Mouse (Mus musculus): ENCODE results near the gene AU018091.
"Not testable (repeated sequence)": the region's sequence is repeated elsewhere in the genome, so short reads cannot be mapped to it uniquely, and the experiment has no call there.

AU018091 gene

GRCm38 (mm10) chr7:3166270-3166669, 2.7 kb downstream of the AU018091 start:
- no peak for DNase-seq (ENCODE audit: low read depth)

GRCm38 (mm10) chr7:3164991-3165390, 4.0 kb downstream of the AU018091 start:
- no peak for DNase-seq (ENCODE audit: low read depth)

- DNase-seq (ENCODE audit: low read depth) = no peak
Observed at GRCm38 (mm10) chr7:3164381-3164780, 4.6 kb downstream of the AU018091 start.

GRCm38 (mm10) chr7:3150376-3150775, 18.6 kb downstream of the AU018091 start:
- no peak for DNase-seq (ENCODE audit: low read depth)

GRCm38 (mm10) chr7:3146072-3146471, 22.9 kb downstream of the AU018091 start:
- no peak for DNase-seq (ENCODE audit: low read depth)

DNA sequence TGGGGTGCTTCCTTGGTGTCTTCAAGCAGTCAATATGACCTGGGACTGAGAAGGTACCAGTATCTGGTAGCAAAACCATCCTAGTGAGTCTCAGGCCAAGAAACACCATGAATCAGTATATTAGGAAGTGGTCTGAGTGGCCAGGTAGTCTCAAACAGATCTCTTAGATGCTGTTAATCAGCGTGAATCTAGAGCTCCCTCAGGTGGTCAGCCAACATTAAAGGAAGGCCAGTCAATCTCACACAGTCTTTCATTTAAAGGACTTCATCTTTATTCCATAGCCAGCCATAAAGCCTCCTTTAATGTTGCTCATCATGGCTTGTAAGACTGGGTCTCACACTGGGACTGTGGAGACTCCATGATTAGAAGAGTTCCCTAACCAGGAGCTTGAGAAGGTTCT, 25.7 kb downstream of the AU018091 start:
- peak; percentile 16 for DNase-seq (ENCODE audit: low read depth)

- DNase-seq (ENCODE audit: low read depth) = peak; percentile 3
Observed at GRCm38 (mm10) chr7:3135606-3136005, 33.4 kb downstream of the AU018091 start.

- no peak for DNase-seq (ENCODE audit: low read depth)
Observed at GRCm38 (mm10) chr7:3134654-3135053, 34.3 kb downstream of the AU018091 start.

- DNase-seq (ENCODE audit: low read depth) = no peak
Observed at GRCm38 (mm10) chr7:3130342-3130741, 38.7 kb downstream of the AU018091 start.

- not testable (repeated sequence) for DNase-seq (ENCODE audit: low read depth)
Observed at GRCm38 (mm10) chr7:3128564-3128963, 40.4 kb downstream of the AU018091 start.

DNA sequence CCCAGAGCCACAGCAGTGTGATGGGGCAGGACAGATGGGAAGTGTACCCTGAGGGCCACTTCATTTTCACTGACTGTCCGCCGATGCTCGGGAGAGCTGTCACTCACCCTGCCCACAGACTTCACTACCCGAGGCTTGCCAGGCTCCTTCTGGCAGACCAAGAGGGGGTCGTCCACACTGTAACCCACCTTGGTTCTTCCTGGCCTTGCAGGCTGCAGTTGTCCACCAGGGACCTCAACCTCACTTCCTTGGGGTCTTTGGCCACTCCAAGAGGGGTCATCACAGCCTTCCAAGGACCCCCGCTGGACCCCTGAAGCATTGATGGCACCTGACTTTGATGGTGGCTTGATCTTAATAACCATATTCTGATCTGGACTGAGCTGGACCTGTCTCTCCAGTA, 57.8 kb downstream of the AU018091 start:
- DNase-seq (ENCODE audit: low read depth) = not testable (repeated sequence)

DNA sequence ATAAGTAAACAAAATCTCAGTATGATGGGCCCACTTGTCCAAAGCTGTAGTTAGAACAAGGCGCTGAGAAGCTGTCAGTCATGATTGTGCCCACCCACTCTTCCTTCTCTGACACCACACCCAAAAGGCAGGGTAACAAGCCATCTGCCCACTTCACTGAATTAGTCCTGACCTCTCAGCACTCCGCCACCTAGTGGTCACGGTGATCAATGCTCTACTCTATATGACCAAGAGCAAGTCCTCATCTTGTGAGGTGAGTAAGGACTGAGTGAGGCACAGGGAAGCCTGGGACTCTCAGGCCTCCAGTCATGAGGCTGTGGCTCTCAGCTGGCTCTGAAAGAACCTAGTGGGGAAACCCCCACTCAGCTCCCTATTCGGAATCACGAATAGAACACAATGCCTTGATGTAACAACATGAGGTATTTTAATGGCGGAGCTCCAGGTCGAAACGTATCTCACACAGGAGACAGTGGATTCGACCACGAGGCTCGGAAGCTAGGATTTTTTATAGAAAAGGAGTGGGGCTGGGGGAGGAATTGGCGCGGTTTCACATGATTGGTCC, 62.4 kb downstream of the AU018091 start:
- peak; percentile 4 for DNase-seq (ENCODE audit: low read depth)

Measured in 416B (cell line).